Mouse (Mus musculus) urinary bladder, adult 2 months (tissue): ENCODE results near the gene Tspear. TPM values are rescaled to one million over a fixed set of nuclear protein-coding genes. Genes with fewer than 3 reads are reported as not detected.
A peak's percentile ranks its signal among the peaks of the same experiment; 100 is the strongest.
"Not testable (repeated sequence)": the region's sequence is repeated elsewhere in the genome, so short reads cannot be mapped to it uniquely, and the experiment has no call there.

Experiments
- DNase-seq: peaks from one replicate; pipeline ENCODE4 v3.0.0; 2022; ENCODE audit warnings: low spot score
- polyA plus RNA-seq: library from polyadenylated mRNA; depleted of rRNA; stranded (reverse); fragments of >200 nt; gene quantifications from 2 replicates; pipeline ENCODE4 v1.2.3, GENCODE M21; 2012; rRNA removed

Gene Tspear
- polyA plus RNA-seq, result 1.3 and 1.6 TPM in 2 replicates

DNA sequence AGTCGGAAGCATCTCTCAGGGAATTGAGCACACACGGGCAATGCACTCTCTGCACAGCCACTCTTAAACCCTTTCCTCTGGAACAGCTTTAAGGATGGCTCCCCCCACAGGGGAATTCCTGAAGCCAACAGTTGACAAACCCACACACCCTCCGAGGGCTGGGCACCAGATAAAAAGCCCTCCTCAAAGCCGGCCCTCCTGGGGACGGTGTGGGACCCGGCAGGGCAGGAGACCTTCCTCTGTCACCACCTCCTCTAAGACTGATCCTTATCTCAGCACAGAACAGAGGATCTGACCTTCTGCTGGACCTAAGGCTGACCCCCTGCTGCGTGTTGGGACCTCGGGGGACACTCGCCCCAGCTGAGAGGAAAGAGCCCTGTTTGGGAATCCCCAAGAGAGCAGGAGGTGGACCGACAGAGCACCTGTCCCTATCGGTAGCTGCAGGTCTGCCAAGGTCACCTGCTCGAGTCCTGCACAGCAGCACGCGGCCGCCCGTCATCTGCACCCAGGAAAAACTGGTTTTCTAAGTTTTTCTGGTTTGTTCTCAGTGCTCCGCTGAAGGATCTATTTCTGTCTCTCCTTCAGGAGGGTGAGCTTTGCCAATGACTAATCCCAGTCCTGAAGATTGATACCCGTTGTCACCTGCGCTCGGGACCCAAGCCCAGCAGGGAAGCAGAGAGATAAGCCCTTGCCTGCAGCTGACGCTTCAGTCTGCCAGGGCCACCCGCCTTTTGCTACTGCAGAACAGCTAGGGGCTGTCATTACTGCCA is at the start of gene Tspear:
Gene Tspear, plus strand, starts transcription at position 675 of the 770 bp plus-strand sequence.
- peak; percentile 42 for DNase-seq

DNA sequence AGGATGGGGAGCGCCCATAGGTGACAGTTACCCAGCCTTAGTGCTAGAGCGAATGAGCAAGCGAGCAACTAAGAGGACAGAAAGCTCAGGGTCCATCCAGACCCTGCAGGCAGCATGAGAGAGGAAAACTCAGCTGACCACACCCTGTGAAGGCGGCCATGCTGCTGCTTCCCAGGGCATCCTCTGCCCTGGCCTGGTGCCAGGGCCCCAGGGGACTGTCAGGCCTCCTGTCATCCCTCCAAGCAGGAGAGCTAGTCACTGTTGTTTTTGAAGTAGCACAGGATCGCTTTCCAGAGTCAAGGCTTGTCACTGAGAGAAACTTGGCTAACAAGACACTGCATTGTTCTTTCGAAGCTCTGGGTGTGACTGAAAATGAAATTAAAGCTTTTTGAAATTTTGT is 47.4 kb upstream of the Tspear start:
- no peak for DNase-seq

DNA sequence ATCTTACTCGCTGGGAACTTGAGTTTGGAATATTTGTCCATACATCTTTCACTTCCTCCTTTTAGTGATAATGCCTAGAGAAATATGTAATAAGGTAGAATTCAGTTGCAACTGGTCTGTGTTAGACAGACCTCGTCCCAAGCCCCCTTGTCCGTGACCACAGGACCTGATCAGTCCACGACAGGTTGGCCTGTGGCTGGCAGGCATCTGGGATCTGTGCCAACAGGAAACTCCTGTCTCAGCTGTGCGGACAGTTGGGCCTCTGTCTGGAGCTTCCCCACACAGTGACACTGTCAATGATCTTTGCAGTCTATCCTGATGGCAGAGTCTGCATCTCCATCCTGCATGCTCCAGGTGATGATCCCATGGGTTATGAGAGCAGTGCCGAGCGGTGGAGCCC is 43.2 kb upstream of the Tspear start:
- DNase-seq, result no peak

DNA sequence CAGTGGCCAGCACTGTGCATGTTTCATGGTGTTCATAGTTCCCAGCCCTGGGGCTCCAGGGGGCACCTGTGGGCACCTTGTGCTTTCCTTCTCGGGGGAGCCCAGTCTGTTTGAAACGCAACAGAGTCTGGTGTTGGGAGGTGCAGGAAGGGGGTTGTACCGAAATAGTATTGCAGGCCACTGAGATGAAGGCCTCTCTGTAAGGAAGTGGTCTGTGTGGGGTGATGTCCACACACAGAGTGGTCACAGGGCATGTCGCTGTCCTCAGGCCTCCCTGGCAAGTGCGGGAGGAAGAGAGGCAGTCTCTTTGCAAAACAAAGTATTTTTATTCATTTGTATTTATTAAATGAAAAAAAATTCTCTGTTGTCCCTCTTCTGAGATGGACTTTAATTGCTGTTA is 40.8 kb upstream of the Tspear start:
- DNase-seq, result no peak

DNA sequence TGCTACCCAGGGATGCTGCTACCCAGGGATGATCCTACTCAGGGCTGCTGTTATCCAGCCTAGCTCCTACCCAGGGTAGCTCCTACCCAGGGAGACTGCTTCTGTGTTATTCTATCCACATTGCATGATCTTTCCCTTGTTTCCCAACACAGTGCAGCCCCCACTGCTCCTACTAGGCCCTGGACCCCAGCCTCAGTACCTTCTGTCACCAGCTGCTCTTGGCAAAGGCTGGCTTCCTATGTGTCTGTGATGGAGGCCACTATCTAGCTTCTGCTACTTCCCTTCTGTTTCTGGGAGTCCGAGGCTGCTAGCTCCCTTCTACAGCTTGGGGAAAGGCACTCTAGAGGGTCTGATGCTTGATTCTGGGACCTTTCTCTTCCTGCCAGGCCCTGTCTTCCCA is 38.9 kb upstream of the Tspear start:
- no peak for DNase-seq

DNA sequence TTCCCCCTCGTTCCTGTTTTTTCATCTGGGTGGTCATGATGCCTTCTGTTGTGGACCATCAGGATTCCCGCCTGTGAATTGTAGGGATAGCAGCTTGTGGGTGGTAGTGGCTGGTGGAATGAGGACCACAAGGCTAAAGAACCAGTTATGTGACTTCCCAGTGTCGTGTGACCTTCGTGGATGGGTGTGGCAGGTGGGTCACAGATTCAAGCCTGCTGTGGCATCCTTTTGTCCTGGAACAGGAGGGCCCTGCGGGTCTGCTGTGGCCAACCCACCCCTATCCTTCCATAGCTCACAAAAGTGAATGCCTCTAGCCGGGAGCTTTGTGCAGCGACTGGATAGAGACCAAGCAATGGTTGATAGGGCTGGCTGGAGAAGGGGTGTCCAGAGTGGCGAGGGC is 38.5 kb upstream of the Tspear start:
- DNase-seq, result no peak

DNA sequence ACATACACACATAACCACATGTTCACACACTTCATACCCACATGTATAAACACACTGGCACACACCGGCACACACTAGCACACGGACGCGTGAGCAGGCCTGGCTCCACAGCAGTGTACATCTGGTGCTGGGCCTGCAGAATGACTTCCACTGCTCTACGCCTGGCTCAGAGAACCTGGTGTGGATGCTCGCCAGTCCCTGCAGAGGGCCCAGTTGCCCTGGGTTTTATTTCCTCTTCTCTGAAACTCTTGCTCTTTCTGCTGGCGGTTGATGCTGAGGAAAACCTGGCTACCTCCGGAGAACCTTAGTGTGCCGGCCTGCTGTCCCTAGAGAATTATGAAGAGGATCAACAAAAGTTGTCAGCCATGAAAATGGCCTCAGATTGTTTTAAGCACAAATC is 34.3 kb upstream of the Tspear start:
- DNase-seq, result no peak

DNA sequence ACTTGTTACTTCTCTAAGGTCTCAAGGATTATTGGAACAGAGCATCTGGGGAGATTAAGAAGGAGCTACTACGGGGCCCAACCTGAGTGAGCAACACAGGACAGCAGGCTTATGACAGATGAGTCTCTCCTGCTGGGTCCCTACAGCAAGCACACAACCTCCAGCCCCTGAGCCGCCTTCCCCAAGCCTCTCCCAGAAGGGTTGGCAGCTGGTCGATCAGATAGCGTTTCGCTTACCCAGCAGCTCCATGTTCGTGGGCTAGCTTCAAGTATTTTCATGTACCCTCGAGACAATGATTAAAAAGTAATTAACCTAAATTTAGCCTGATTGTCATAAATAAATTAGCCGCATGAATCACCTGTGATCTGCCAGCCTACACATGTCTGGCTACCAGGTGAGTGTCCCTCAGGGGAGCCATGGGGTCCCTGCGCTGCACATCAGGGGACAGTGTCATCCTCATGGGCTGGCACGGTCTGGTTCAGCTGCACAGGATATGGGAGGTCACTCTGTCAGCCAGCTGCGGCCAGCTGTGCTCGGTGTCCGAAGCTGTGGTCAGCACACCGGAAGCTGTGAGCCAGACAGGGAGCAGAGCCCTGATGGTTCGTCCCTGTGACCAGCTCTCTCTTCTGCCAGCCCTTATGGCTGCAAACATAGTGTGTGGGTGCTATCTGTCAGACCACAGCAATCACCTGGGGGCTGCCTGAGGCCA is 27.9 kb upstream of the Tspear start:
- no peak for DNase-seq

DNA sequence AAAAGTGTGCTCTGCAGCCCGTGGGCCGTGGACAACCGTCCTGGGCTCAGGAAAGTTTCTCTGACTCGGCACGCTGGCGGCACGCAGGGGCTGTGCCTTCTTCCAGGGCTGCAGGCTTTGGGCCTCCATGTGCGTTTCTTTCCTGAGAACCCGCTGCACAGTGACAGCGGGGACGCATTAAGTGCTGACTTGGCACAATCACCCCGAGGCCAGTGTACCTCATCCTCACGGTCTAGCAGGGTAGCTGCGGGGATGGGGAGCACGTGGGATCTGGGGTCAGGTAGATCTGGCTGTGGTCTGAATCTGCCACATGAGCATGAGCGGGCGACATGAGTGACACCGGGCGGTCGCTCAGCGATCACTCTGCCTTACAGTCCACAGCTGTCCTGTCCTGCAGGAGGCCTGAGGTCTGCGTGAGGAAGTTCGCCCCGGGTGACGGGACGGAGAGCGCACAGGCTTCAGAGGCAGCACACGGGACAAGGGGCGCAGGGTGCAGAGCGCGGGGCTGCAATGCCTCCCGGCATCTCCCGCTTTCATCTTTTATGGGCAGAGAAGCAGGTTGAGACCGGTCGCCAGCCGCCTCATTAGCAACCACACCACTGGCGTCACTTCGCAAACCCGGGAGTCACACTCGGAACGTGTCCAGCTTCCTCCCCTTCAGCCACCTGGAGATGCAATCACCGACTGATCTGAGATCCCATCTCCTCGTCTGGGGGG is 22.3 kb upstream of the Tspear start:
- no peak for DNase-seq

DNA sequence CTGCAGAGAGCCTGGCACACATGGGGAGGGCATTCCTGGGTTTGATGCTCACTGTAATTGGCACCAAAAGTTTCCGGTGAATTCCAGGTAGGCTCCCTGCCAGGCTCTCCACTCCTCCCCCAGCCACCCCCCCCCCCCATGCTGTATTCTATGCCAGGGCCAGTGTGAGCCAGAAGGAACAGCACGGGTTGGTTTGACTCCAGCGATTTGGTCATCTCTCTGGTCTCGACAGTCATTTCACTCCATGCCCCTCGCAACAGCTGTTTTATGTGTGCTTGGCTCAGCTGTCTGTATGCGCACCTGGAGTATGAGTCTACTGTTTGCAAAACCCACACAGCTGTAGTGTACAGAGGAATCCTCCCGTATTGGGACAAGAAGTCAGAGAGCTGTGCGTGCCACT is 20.0 kb upstream of the Tspear start:
- DNase-seq, result no peak

DNA sequence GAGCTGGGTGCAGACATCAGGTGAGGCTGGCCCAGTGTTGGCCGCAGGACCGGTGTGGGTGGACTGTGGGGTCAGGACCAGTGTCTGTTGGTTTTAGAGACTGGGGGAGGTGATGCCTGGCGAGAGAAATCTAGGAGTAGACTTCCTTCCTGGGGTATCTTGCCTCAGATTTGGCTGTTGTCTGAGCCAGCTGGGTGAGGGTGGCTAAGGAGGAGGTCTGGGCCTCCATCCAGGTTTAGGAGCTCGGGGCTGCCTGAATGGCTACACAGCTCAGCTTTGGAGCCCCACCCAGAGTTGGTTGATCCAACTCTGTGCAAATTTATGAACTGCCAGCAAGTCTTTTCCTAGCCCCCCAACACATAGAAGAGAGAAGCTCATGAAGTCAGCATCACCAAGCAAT is 19.0 kb upstream of the Tspear start:
- no peak for DNase-seq

DNA sequence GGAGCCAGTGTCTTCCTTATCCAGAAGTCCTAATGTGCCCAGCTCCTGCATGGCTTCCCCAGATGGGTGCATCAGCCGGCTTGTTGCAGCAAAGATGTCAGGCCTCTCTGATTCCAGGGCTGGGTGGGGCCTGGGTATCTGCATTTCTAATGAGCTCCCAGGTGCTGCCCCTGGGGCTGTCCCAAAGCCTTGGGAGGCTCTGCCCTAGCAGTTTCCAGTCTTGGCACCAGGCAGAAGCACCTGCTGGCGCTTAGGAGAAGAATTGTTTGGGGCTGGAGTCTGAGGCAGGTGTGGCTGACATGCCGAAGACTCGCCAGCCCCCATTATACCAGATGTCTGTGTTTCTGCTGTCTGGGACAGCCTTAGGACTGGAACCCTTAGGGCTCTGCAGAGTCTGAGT is 15.7 kb upstream of the Tspear start:
- DNase-seq, result no peak

DNA sequence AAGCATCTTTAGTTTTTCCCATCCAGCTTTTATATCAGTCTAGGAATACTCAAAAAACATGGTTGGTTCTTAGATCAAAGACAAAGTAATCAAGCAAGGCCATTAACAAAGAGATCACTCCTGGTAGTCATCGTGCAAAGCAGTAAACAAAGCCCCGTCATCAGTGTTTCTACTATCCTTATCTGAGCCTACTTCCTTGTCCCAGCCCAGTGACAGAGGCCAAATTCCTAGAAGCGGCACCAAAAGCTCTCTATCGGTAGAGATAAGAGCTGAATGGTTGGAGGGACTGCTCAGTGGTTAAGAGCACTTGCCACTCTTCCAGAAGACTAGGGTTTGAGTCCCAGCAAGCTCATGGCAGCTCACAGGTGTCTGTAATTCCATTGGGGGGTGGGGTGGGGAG is 14.8 kb upstream of the Tspear start:
- no peak for DNase-seq

DNA sequence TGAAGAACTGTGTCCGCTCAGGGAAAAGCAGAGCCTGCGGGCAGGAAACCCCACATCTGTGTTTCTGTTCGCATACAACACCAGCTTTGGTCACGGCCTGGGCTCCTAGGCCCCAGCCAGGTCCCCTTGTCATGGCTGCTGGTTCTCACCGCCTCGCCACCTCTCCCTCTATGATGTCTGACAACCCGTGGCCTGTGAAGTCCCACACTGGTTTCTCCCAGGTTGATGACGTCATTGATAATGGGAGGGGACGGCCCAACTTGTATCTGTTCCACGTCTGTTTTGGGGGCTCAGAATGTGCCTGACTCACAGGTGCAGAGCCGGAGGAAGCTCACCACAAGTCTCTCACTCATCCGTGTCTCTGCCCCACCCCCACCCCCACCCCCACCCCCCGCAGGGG is 12.6 kb upstream of the Tspear start:
- no peak for DNase-seq

DNA sequence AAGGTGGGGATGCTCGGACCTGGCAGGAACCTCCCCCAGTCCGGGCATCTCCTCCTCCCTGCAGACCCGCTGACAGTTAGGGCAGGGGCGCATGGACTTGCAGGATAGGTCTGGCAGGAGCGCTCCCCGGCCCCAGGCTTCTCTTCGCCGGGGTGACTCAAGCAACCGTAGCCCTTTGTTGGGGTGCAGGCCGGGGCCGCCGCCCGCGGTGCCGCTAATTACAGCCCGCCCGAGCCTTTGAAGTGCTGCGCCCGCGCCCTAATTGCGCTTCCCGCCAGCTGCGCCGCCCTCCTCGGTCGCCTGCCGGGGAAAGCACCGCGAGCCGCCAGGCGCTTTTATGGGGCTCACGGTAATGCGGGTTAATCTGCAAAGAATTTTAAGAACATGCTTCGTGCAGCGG is 8.8 kb upstream of the Tspear start:
- no peak for DNase-seq

DNA sequence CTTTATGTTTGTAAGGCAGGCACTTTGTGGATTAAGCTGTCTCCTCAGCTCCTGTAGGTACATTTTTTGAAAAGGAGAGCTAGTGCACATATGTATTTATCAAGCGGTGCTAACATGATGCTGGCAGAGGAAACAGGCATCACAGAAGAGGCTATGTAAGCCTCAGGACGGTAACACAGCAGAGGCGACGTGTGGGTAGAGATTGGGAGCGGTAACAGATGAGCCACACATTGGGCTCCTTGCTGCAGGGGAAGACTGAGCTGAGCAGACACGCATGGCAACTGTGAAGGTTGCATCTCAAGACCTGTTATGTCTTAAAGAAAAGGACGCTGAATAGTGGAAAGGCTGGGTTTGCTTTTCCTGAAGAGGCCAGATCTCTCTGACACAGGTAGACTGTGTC is 3.4 kb upstream of the Tspear start:
- no peak for DNase-seq

DNA sequence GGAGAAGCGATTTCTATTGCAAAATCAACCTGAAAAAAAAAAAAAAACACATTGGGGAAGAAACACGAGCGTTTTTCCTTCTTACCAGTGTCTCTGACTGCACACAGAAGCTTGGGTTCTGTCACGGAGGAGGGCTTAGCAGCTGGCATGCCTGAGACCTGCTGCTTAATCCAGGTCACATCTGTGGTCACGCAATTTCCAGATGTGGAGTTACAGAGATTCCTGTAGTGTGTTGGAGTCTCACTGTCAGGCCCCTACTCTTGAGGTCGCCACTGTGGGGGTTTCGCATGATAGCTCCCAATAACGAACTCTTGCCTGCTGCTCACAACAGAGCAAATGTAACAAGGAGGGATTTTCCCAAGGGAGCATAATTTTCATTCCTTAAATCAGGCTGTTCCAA is 2.2 kb upstream of the Tspear start:
- no peak for DNase-seq

DNA sequence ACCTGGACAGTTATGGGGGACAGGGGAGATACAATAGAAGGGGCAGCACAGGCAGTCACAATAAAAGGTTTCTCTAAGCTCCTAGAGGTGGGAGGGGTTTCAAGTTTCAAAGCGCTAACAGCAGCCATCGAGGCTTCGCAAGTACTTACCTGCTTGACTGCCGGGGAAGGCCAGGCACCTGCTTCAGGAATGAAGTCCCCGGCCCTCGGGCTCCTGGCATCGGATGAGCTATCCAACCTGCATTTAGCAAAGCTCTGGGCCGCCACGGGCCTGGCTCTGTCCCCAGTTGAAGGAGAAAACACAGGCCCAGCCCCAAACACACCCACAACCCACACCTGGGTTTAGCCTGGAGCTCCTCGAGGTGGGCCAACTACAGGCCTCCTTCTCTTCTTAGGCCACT is 652 bp downstream of the Tspear start:
- no peak for DNase-seq

DNA sequence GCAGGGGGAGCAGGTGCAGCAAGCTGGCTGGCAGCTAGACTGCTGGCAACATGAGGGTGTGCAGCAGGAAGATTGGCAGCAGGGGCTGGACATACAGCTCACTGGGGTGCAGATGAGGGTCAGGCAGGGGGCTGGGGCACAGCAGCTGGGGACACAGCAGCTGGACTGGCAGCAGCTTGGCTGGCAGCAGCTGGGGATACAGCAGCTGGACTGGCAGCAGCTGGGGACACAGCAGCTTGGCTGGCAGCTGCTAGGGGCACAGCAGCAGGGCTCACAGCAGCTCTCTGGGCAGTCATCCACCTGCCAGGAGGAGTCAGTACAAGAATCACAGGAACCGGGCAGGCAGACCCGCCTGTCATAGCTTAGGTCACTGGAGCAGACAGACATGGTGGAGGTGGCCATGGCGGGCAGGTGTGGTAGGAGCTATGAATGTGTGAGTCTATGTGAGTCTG is 4.0 kb downstream of the Tspear start, which contains the start of gene Gm19402:
Gene Gm19402, minus strand, starts transcription at position 402 of the 452 bp plus-strand sequence.
- not testable (repeated sequence) for DNase-seq

DNA sequence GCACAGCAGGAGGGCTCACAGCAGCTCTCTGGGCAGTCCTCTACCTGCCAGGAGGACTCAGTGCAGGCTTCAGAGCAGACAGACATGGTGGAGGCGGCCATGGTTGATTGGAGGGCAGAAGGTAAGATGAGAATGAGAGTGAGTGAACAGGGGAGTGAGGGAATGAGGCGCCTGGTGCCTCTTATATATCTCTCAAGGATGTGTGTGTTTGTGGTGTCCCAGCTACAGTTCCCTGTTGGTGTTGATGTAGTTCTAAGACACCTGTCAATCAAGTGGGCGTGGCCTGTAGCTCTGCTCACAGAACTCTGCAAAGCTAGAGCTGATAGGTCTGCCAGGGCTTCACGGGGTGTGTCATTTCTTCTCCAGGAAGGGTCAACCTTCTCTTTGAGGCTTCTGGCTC is 10.8 kb downstream of the Tspear start, which contains the start of gene Gm9508:
Gene Gm9508, minus strand, starts transcription at position 101 of the 400 bp plus-strand sequence.
- no peak for DNase-seq

DNA sequence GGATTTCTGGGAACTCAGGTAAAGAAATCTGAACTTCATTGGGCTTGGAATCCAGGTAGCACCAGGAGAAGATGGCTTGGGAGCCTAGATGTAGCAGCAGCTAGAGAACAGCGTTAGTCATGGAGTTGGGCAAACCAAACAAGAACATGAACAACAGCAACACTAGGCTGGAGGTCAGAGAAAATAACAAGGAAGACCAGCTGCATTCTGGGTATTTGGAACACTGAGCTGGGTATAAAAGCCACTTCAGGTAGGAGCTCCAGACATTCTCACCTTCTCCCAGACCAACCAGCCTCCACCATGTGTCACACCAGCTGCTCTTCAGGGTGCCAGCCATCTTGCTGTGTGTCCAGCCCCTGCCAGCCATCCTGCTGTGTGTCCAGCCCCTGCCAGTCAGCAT is 20.0 kb downstream of the Tspear start, which contains the start of gene Gm10272:
Gene Gm10272, plus strand, starts transcription at position 301 of the 400 bp plus-strand sequence.
- DNase-seq, result no peak

DNA sequence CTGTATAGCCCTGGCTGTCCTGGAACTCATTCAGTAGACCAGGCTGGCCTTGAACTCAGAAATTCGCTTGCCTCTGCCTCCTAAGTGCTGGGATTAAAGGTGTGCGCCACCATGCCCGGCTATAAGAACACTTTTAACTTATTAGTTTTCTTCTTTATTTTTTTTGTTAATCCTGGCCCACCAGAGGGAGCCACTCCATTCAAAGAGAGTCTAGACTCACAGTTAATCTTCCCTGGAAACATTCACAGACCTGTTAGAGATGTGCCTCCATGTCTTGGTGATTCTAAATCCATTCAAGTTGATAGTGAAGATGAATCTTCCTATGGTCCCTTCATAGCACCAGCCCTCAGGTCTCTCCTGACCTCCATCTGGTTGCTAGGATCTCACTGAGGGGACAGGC is 23.5 kb downstream of the Tspear start:
- no peak for DNase-seq
